In the genomic region with DNA sequence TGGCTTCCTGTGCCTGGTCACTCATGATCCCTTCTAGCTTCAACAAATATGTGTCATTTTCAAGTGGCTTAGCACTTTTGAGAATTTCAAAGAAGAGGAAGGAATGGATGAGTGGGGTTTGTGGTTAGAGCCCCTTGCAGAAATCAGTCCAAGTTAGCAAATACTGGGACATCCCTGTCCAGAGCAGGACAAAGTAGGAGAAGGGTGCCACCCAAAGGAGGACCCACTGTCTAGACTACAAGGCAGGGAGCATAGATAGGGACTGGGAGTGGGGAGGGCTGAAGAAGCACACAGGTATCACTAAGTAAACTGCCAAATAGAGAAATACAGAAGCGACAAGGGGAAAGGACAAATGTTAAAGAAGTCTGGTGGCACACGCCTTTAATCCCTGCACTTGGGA, we compare ENCODE assay signal across 17 mouse cellular contexts. TPM values are rescaled to one million over a fixed set of nuclear protein-coding genes. Genes with fewer than 3 reads are reported as not detected.
DNase-seq lines count a peak whose midpoint lies in the region; ATAC-seq and TF ChIP-seq lines count a peak whose summit lies in the region.
"Had no signal": no experiment of that assay in that cellular context is flagged by ENCODE, and none has a peak within 500 bp of the region (broad histone marks: within the 10 kb centered on the region; RNA-seq: fewer than 3 reads in every experiment).

No protein-coding gene starts in this region.

- no peaks in the 10 kb centered on the region for H3K27me3 ChIP-seq in heart, postnatal 0 days (ENCODE audit: control insufficient read depth, insufficient read depth, low read length)
- no peaks in the 10 kb centered on the region for H3K27me3 ChIP-seq in lung, embryonic 15.5 days
- H3K27me3 ChIP-seq in hindbrain, embryonic 12.5 days: peaks cover 32% of the 10 kb centered on the region
- H3K27me3 ChIP-seq: CH12.LX; embryonic facial prominence, embryonic 15.5 days had no signal

- peaks cover 18% of the 10 kb centered on the region for H3K4me1 ChIP-seq in heart, postnatal 0 days (ENCODE audit: control insufficient read depth, insufficient read depth)
- peaks cover 15% of the 10 kb centered on the region for H3K4me1 ChIP-seq in lung, embryonic 15.5 days
- H3K4me1 ChIP-seq in hindbrain, embryonic 12.5 days: peaks cover 6% of the 10 kb centered on the region; the same call in 1 of the 2 replicates

- peak; percentile 83 for DNase-seq in heart, adult 11 months
- DNase-seq in heart, postnatal 4 days: no peak
- no peak for DNase-seq in heart, postnatal 0 days (ENCODE audit: low spot score)
- DNase-seq in heart, postnatal 25 days (ENCODE audit: low spot score): no peak
- no peak for DNase-seq in lung, postnatal 10 days
- DNase-seq: adrenal gland, adult 2 months; embryo, embryonic 11 days; gastrocnemius, postnatal 36 days; kidney, postnatal 4 days; thymus, postnatal 14 days had no signal

- H3K36me3 ChIP-seq in heart, postnatal 0 days (replicated peaks; ENCODE audit: control insufficient read depth, insufficient read depth, low read length): no peaks in the 10 kb centered on the region
- no peaks in the 10 kb centered on the region for H3K36me3 ChIP-seq in lung, embryonic 15.5 days
- no peaks in the 10 kb centered on the region for H3K36me3 ChIP-seq in hindbrain, embryonic 12.5 days
- H3K36me3 ChIP-seq: embryonic facial prominence, embryonic 15.5 days; midbrain, embryonic 13.5 days had no signal

- no peak for ATAC-seq in heart, postnatal 0 days (ENCODE audit: insufficient read depth, low read depth)
- no peak for ATAC-seq in lung, embryonic 15.5 days (ENCODE audit: borderline replicate concordance, extremely low read depth, low FRiP score, low TSS enrichment)
- no peak for ATAC-seq in frontal cortex, adult (ENCODE audit: low TSS enrichment)
- no peak for ATAC-seq in hindbrain, embryonic 12.5 days (ENCODE audit: low FRiP score)
- ATAC-seq: midbrain, embryonic 13.5 days had no signal

- intact Hi-C loops in heart, postnatal 25 days (cut with DNase I): loop anchor here (5.0 kb wide), 2 partner anchors 115 to 120 kb away; no protein-coding TSS in a partner anchor

- H3K9me3 ChIP-seq in heart, postnatal 0 days (replicated peaks; ENCODE audit: control insufficient read depth, low read length): no peaks in the 10 kb centered on the region
- no peaks in the 10 kb centered on the region for H3K9me3 ChIP-seq in lung, embryonic 15.5 days
- H3K9me3 ChIP-seq in hindbrain, embryonic 12.5 days (replicated peaks): no peaks in the 10 kb centered on the region
- H3K9me3 ChIP-seq: embryonic facial prominence, embryonic 15.5 days; midbrain, embryonic 13.5 days had no signal

- 93% methylated on average over 2 of the region's 2 CpGs for WGBS in heart, postnatal 0 days
- WGBS in lung, embryonic 15.5 days: 100% methylated on average over 2 of the region's 2 CpGs
- 100% methylated on average over 2 of the region's 2 CpGs for WGBS in hindbrain, embryonic 12.5 days

- no peak for TF ChIP-seq EP300 in heart, postnatal 0 days (IDR thresholded peaks at IDR 0.05; ENCODE audit: low read depth)

- peak overlapping the region; percentile 26; the same call in 1 of the 2 replicates for H3K27ac ChIP-seq in heart, postnatal 0 days (ENCODE audit: low read depth)
- H3K27ac ChIP-seq in lung, embryonic 15.5 days: no peak overlapping the region; the same call in 1 of the 2 replicates
- H3K27ac ChIP-seq in hindbrain, embryonic 12.5 days: no peak overlapping the region
- H3K27ac ChIP-seq: macrophage; midbrain, embryonic 13.5 days had no signal

- H3K4me3 ChIP-seq in heart, postnatal 0 days (ENCODE audit: low read depth, low read length): no peak overlapping the region
- no peak overlapping the region for H3K4me3 ChIP-seq in lung, embryonic 15.5 days
- no peak overlapping the region for H3K4me3 ChIP-seq in hindbrain, embryonic 12.5 days

- peak overlapping the region; percentile 73 for H3K4me2 ChIP-seq in heart, postnatal 0 days (ENCODE audit: low read depth, low read length)
- peak overlapping the region; percentile 4; the same call in 1 of the 2 replicates for H3K4me2 ChIP-seq in lung, embryonic 15.5 days
- no peak overlapping the region for H3K4me2 ChIP-seq in hindbrain, embryonic 12.5 days (replicated peaks)

- TF ChIP-seq CTCF in heart, postnatal 0 days (IDR thresholded peaks at IDR 0.05; ENCODE audit: low read depth): peak; percentile 25; the same call in 1 of the 2 replicates

- no peak overlapping the region for H3K9ac ChIP-seq in heart, postnatal 0 days (replicated peaks; ENCODE audit: low read depth, low read length)
- H3K9ac ChIP-seq in lung, embryonic 15.5 days: no peak overlapping the region
- H3K9ac ChIP-seq in hindbrain, embryonic 12.5 days: no peak overlapping the region

RNA-seq across cellular contexts. Expression of a gene that starts 1.0 kb away (rescaled TPM):
- 10 to 100 TPM; 82.4 to 86.8 TPM for total RNA-seq in heart, postnatal 4 days (2021)
- total RNA-seq in heart, postnatal 0 days (2014; rRNA removed; ENCODE audit: low replicate concordance): 41.5 and 55.6 TPM in 2 replicates
- 13.7 and 16.7 TPM in 2 replicates for polyA plus RNA-seq in heart, postnatal 0 days (2015; fragmentation: Nextera tagmentation; extraction: Ambion mirVana)
- total RNA-seq in heart, postnatal 25 days (2021): 10 to 100 TPM; 41.1 to 45.2 TPM
- 31.3 and 35.5 TPM in 2 replicates for polyA plus RNA-seq in lung, embryonic 15.5 days (2015; fragmentation: Nextera tagmentation; extraction: Ambion mirVana)
- 6.0 and 6.9 TPM in 2 replicates for polyA plus RNA-seq in hindbrain, embryonic 12.5 days (2016; fragmentation: Nextera tagmentation; extraction: Ambion mirVana)

RNA-seq across cellular contexts. Expression of a gene that starts 1.0 kb away (rescaled TPM):
- total RNA-seq in heart, postnatal 4 days (2021): 10 to 100 TPM; 25.0 to 27.5 TPM
- 4.1 and 24.8 TPM in 2 replicates for total RNA-seq in heart, postnatal 0 days (2014; rRNA removed; ENCODE audit: low replicate concordance)
- 7.1 and 8.8 TPM in 2 replicates for polyA plus RNA-seq in heart, postnatal 0 days (2015; fragmentation: Nextera tagmentation; extraction: Ambion mirVana)
- total RNA-seq in heart, postnatal 25 days (2021): 10 to 100 TPM; 11.2 to 12.7 TPM
- 6.8 and 7.6 TPM in 2 replicates for polyA plus RNA-seq in lung, embryonic 15.5 days (2015; fragmentation: Nextera tagmentation; extraction: Ambion mirVana)
- 2.0 and 3.7 TPM in 2 replicates for polyA plus RNA-seq in hindbrain, embryonic 12.5 days (2016; fragmentation: Nextera tagmentation; extraction: Ambion mirVana)
- polyA plus RNA-seq: macrophage had no signal

RNA-seq across cellular contexts. Expression of a gene that starts 12.8 kb away (rescaled TPM):
- 10 to 100 TPM; 34.5 to 37.0 TPM for total RNA-seq in heart, postnatal 4 days (2021)
- total RNA-seq in heart, postnatal 0 days (2014; rRNA removed; ENCODE audit: low replicate concordance): 25.7 and 30.2 TPM in 2 replicates
- 7.1 and 7.8 TPM in 2 replicates for polyA plus RNA-seq in heart, postnatal 0 days (2015; fragmentation: Nextera tagmentation; extraction: Ambion mirVana)
- total RNA-seq in heart, postnatal 25 days (2021): 10 to 100 TPM; 14.1 to 16.0 TPM
- 5.4 and 6.4 TPM in 2 replicates for polyA plus RNA-seq in lung, embryonic 15.5 days (2015; fragmentation: Nextera tagmentation; extraction: Ambion mirVana)
- polyA plus RNA-seq in hindbrain, embryonic 12.5 days (2016; fragmentation: Nextera tagmentation; extraction: Ambion mirVana): 3.9 and 4.6 TPM in 2 replicates
